Mouse (Mus musculus) G1E (cell line): Measurements from ENCODE around the gene H2afy2.

ENCODE experiments used
- CTCF ChIP-seq: IDR thresholded peaks from 2 replicates; pipeline ENCODE4 v1.5.1; 2012; ENCODE audit warnings: low read depth, low read length, inconsistent platforms, mixed read lengths
- GATA1 ChIP-seq: IDR thresholded peaks from 2 replicates; pipeline ENCODE4 v1.6.1; 2012; ENCODE audit warnings: borderline replicate concordance, low read length, inconsistent platforms, mixed read lengths
- GATA2 ChIP-seq: IDR thresholded peaks from 2 replicates; pipeline ENCODE4 v1.6.1; 2012; ENCODE audit warnings: low read depth, low read length, inconsistent platforms, borderline replicate concordance
- POLR2AphosphoS5 ChIP-seq: IDR thresholded peaks from 2 replicates; pipeline ENCODE4 v1.6.1; 2012; ENCODE audit warnings: low read depth, low read length, inconsistent platforms; ENCODE audit not compliant: insufficient replicate concordance
- TAL1 ChIP-seq: conservative IDR thresholded peaks from 2 replicates; pipeline ENCODE4 v1.6.1; 2012; ENCODE audit warnings: low read depth, low read length, inconsistent platforms, mixed read lengths

- TF ChIP-seq GATA1 = no peak
- TF ChIP-seq CTCF = no peak
- TF ChIP-seq TAL1 = no peak
- no peak for TF ChIP-seq POLR2AphosphoS5
- no peak for TF ChIP-seq GATA2
These were observed 67.7 kb downstream of the H2afy2 start for GRCm38 (mm10) chr10:61715996-61716864.
